In genomic region chr1:77531934-77532575, GRCm38 (mm10) we compare ENCODE assay signal across 15 mouse cellular contexts. TPM values are rescaled to one million over a fixed set of nuclear protein-coding genes. Genes with fewer than 3 reads are reported as not detected.
A peak's percentile ranks its signal among the peaks of the same experiment; 100 is the strongest.
DNase-seq lines count a peak whose midpoint lies in the region; ATAC-seq lines count a peak whose summit lies in the region.
"Had no signal": no experiment of that assay in that cellular context is flagged by ENCODE, and none has a peak within 500 bp of the region (broad histone marks: within the 10 kb centered on the region; RNA-seq: fewer than 3 reads in every experiment).

No protein-coding gene starts in this region.

- ATAC-seq in midbrain, embryonic 13.5 days = peak; percentile 84
- ATAC-seq in hindbrain, embryonic 15.5 days (ENCODE audit: low FRiP score, low read depth) = peak; percentile 80
- peak; percentile 88 for ATAC-seq in neural tube, embryonic 14.5 days (ENCODE audit: low read depth)
- ATAC-seq: intestine, postnatal 0 days had no signal

- no peaks in the 10 kb centered on the region for H3K9me3 ChIP-seq in midbrain, embryonic 13.5 days
- H3K9me3 ChIP-seq in midbrain, embryonic 10.5 days (replicated peaks) = no peaks in the 10 kb centered on the region
- H3K9me3 ChIP-seq in hindbrain, embryonic 15.5 days = no peaks in the 10 kb centered on the region
- H3K9me3 ChIP-seq in neural tube, embryonic 14.5 days (ENCODE audit: control insufficient read depth, low read length) = no peaks in the 10 kb centered on the region
- H3K9me3 ChIP-seq: embryonic facial prominence, embryonic 13.5 days; heart, embryonic 15.5 days had no signal

- H3K36me3 ChIP-seq in midbrain, embryonic 13.5 days = no peaks in the 10 kb centered on the region
- H3K36me3 ChIP-seq in midbrain, embryonic 10.5 days = no peaks in the 10 kb centered on the region
- H3K36me3 ChIP-seq in hindbrain, embryonic 15.5 days = no peaks in the 10 kb centered on the region
- H3K36me3 ChIP-seq in neural tube, embryonic 14.5 days (ENCODE audit: control insufficient read depth, insufficient read depth, low read length) = no peaks in the 10 kb centered on the region
- H3K36me3 ChIP-seq: embryonic facial prominence, embryonic 13.5 days; heart, embryonic 15.5 days had no signal

- no peak overlapping the region for H3K4me3 ChIP-seq in midbrain, embryonic 13.5 days (replicated peaks)
- no peak overlapping the region for H3K4me3 ChIP-seq in midbrain, embryonic 10.5 days
- no peak overlapping the region for H3K4me3 ChIP-seq in hindbrain, embryonic 15.5 days
- H3K4me3 ChIP-seq in neural tube, embryonic 14.5 days (ENCODE audit: low read depth, low read length) = no peak overlapping the region
- H3K4me3 ChIP-seq: embryonic facial prominence, embryonic 13.5 days; heart, embryonic 15.5 days; left cerebral cortex, adult 2 months had no signal

- no peak overlapping the region for H3K4me2 ChIP-seq in midbrain, embryonic 13.5 days (replicated peaks)
- peak overlapping the region; percentile 26 for H3K4me2 ChIP-seq in hindbrain, embryonic 15.5 days
- H3K4me2 ChIP-seq in neural tube, embryonic 14.5 days (ENCODE audit: low read depth, low read length) = no peak overlapping the region
- H3K4me2 ChIP-seq: embryonic facial prominence, embryonic 13.5 days; heart, embryonic 15.5 days had no signal

- peaks cover 11% of the 10 kb centered on the region for H3K4me1 ChIP-seq in midbrain, embryonic 13.5 days (replicated peaks)
- H3K4me1 ChIP-seq in midbrain, embryonic 10.5 days = peaks cover 6% of the 10 kb centered on the region
- peaks cover 11% of the 10 kb centered on the region for H3K4me1 ChIP-seq in hindbrain, embryonic 15.5 days (replicated peaks)
- H3K4me1 ChIP-seq in neural tube, embryonic 14.5 days (ENCODE audit: control insufficient read depth, insufficient read depth, low read length) = no peaks in the 10 kb centered on the region
- H3K4me1 ChIP-seq: embryonic facial prominence, embryonic 13.5 days; heart, embryonic 15.5 days had no signal

- peak overlapping the region; percentile 14; the same call in 1 of the 2 replicates for H3K27ac ChIP-seq in midbrain, embryonic 13.5 days
- no peak overlapping the region for H3K27ac ChIP-seq in midbrain, embryonic 10.5 days (replicated peaks)
- H3K27ac ChIP-seq in hindbrain, embryonic 15.5 days (replicated peaks) = no peak overlapping the region; the same call in 1 of the 2 replicates
- no peak overlapping the region for H3K27ac ChIP-seq in neural tube, embryonic 14.5 days (ENCODE audit: low read depth, low read length)
- H3K27ac ChIP-seq: embryonic facial prominence, embryonic 13.5 days; heart, embryonic 15.5 days; left cerebral cortex, adult 2 months; macrophage had no signal

- 0 out of 2 replicates have a peak, but pooled peaks cover 3% of the 10 kb centered on the region for H3K27me3 ChIP-seq in midbrain, embryonic 13.5 days
- H3K27me3 ChIP-seq in midbrain, embryonic 10.5 days (ENCODE audit: low read depth, poor library complexity, severe bottlenecking) = no peaks in the 10 kb centered on the region
- no peaks in the 10 kb centered on the region for H3K27me3 ChIP-seq in hindbrain, embryonic 15.5 days
- no peaks in the 10 kb centered on the region for H3K27me3 ChIP-seq in neural tube, embryonic 14.5 days (ENCODE audit: control insufficient read depth, insufficient read depth, low read length)
- H3K27me3 ChIP-seq: embryonic facial prominence, embryonic 13.5 days; heart, embryonic 15.5 days had no signal

- no peak overlapping the region for H3K9ac ChIP-seq in midbrain, embryonic 13.5 days (replicated peaks)
- H3K9ac ChIP-seq in hindbrain, embryonic 15.5 days = no peak overlapping the region
- no peak overlapping the region for H3K9ac ChIP-seq in neural tube, embryonic 14.5 days (replicated peaks; ENCODE audit: low read depth, low read length)
- H3K9ac ChIP-seq: embryonic facial prominence, embryonic 13.5 days; heart, embryonic 15.5 days had no signal

- peak; percentile 38 to 49 for DNase-seq in cerebellum, postnatal 14 days
- DNase-seq in cerebellum, adult 11 months = no peak
- no peak for DNase-seq in midbrain, embryonic 10.5 days (ENCODE audit: low spot score)
- no peak for DNase-seq in MN1 (ENCODE audit: low spot score)
- no peak for DNase-seq in right cerebral cortex, postnatal 10 days (ENCODE audit: low spot score in 2 of 2)
- DNase-seq: cerebellum, adult 9-10 months; right cerebral cortex, adult 18-20 months had no signal

- WGBS in midbrain, embryonic 13.5 days = 48% methylated on average over 5 of the region's 5 CpGs
- WGBS in midbrain, embryonic 10.5 days = 60% methylated on average over 5 of the region's 5 CpGs
- WGBS in hindbrain, embryonic 15.5 days = 33% methylated on average over 5 of the region's 5 CpGs
- 35% methylated on average over 5 of the region's 5 CpGs for WGBS in neural tube, embryonic 14.5 days

RNA-seq across cellular contexts. Expression of gene Epha4, which starts 17.2 kb away (rescaled TPM):
- polyA plus RNA-seq in midbrain, embryonic 13.5 days (2015; fragmentation: Nextera tagmentation; extraction: Ambion mirVana) = 36.5 and 37.5 TPM in 2 replicates
- polyA plus RNA-seq in midbrain, embryonic 10.5 days (2016; fragmentation: Nextera tagmentation; extraction: Ambion mirVana) = 17.1 and 22.9 TPM in 2 replicates
- 37.9 and 49.8 TPM in 2 replicates for polyA plus RNA-seq in hindbrain, embryonic 15.5 days (2015; fragmentation: Nextera tagmentation; extraction: Ambion mirVana)
- 41.8 and 45.9 TPM in 2 replicates for polyA plus RNA-seq in neural tube, embryonic 14.5 days (2014; fragmentation: Nextera tagmentation; extraction: Ambion mirVana)
- polyA plus RNA-seq: macrophage had no signal

Comparison
In these comparisons a context has a peak if more than half of its experiments do, and no peak if none do; other contexts are left out.
1. DNase-seq: peak in cerebellum, postnatal 14 days (2 of 2); none in cerebellum, adult 11 months (single experiment), midbrain, embryonic 10.5 days (single experiment), MN1 (single experiment) and right cerebral cortex, postnatal 10 days (0 of 2).
2. Peak in every context shown above with its lines, with median percentiles within 50 percentile points of each other: ATAC-seq.